Mouse (Mus musculus) kidney, embryonic 16.5 days (tissue): ENCODE results near the gene Dkk2. TPM values are rescaled to one million over a fixed set of nuclear protein-coding genes. Genes with fewer than 3 reads are reported as not detected.
"Not testable (repeated sequence)": the region's sequence is repeated elsewhere in the genome, so short reads cannot be mapped to it uniquely, and the experiment has no call there.

Experiments used
- ATAC-seq: fragments of 200-750 bp; cut with Nextera tagmentation; 2 replicates; pipeline ENCODE4 v1.8.0; 2017; ENCODE audit warnings: moderate TSS enrichment; ENCODE audit not compliant: low FRiP score, low TSS enrichment
- H3K27ac ChIP-seq: fragments of 300-500 bp; sonication (generic); 2 replicates; pipeline ENCODE4 v1.5.1; 2014; ENCODE audit warnings: low read length
- H3K27me3 ChIP-seq: fragments of 300-500 bp; sonication (generic); 2 replicates; pipeline ENCODE4 v1.6.1; 2014; ENCODE audit warnings: low read length, control low read depth, mixed read lengths; ENCODE audit not compliant: insufficient read depth
- H3K36me3 ChIP-seq: fragments of 300-500 bp; sonication (generic); 2 replicates; pipeline ENCODE4 v1.6.1; 2014; ENCODE audit warnings: low read length, control low read depth, mixed read lengths; ENCODE audit not compliant: insufficient read depth
- H3K4me1 ChIP-seq: fragments of 300-500 bp; sonication (generic); 2 replicates; pipeline ENCODE4 v1.6.1; 2014; ENCODE audit warnings: low read length, control low read depth, mixed read lengths; ENCODE audit not compliant: insufficient read depth
- H3K4me2 ChIP-seq: fragments of 300-500 bp; sonication (generic); replicated peaks from 2 replicates; pipeline ENCODE4 v1.6.1; 2014; ENCODE audit warnings: low read depth, low read length
- H3K4me3 ChIP-seq: fragments of 300-500 bp; sonication (generic); 2 replicates; pipeline ENCODE4 v1.5.1; 2014; ENCODE audit warnings: mild to moderate bottlenecking, low read length
- H3K9ac ChIP-seq: fragments of 300-500 bp; sonication (generic); replicated peaks from 2 replicates; pipeline ENCODE4 v1.6.1; 2014; ENCODE audit warnings: low read length
- H3K9me3 ChIP-seq: fragments of 300-500 bp; sonication (generic); 2 replicates; pipeline ENCODE4 v1.6.1; 2016; ENCODE audit warnings: low read length, control low read depth
- WGBS: fragments of 180-500 bp; shearing (Covaris S2); extraction: QIAGEN DNeasy Blood & Tissue Kit; methylation state at CpG from one replicate; pipeline ENCODE4 v1.1.7; 2014; 5-methylcytosine and 5-hydroxymethylcytosine counted together
- polyA plus RNA-seq: library from polyadenylated mRNA; unstranded; fragments of >200 nt; fragmentation: Nextera tagmentation; extraction: Ambion mirVana; gene quantifications from 2 replicates; pipeline ENCODE4 v1.2.1, GENCODE M21; 2015

Dkk2 gene
- 13.1 and 14.4 TPM in 2 replicates for polyA plus RNA-seq

- H3K27ac ChIP-seq: 0 out of 2 replicates have a peak within 1 kb of the TSS, but pooled peaks have one; percentile 1
- H3K27me3 ChIP-seq: peaks cover 21% of the 10 kb centered on the region
- H3K4me2 ChIP-seq: peak within 1 kb of the TSS; percentile 97
- WGBS: under 1% methylated on average over 33 of the region's 33 CpGs
- H3K4me1 ChIP-seq: peaks cover 23% of the 10 kb centered on the region
- H3K4me3 ChIP-seq: peak within 1 kb of the TSS; percentile 59
- peak; percentile 76 for ATAC-seq
- H3K9ac ChIP-seq: peak within 1 kb of the TSS; percentile 64
- H3K36me3 ChIP-seq: no peaks in the 10 kb centered on the region
- no peaks in the 10 kb centered on the region for H3K9me3 ChIP-seq
These were observed at the start of gene Dkk2 for GRCm38 (mm10) chr3:132085112-132085822. Dkk2 (plus strand) TSS chr3:132085292.

- no peak for ATAC-seq
- H3K9ac ChIP-seq: no peak overlapping the region
- peaks cover 6% of the 10 kb centered on the region; the same call in 1 of the 2 replicates for H3K4me1 ChIP-seq
- 82% methylated on average over 2 of the region's 2 CpGs for WGBS
- no peak overlapping the region for H3K4me3 ChIP-seq
- no peaks in the 10 kb centered on the region for H3K36me3 ChIP-seq
- no peaks in the 10 kb centered on the region for H3K27me3 ChIP-seq
- H3K27ac ChIP-seq: no peak overlapping the region
- H3K4me2 ChIP-seq: no peak overlapping the region
- no peaks in the 10 kb centered on the region for H3K9me3 ChIP-seq
These were observed 48.4 kb upstream of the Dkk2 start for GRCm38 (mm10) chr3:132036704-132037103.

GRCm38 (mm10) chr3:132037670-132038069 is 47.4 kb upstream of the Dkk2 start:
- no peak overlapping the region for H3K9ac ChIP-seq
- H3K27me3 ChIP-seq: no peaks in the 10 kb centered on the region
- no peak overlapping the region for H3K27ac ChIP-seq
- H3K9me3 ChIP-seq: no peaks in the 10 kb centered on the region
- H3K4me1 ChIP-seq: peaks cover 4% of the 10 kb centered on the region; the same call in 1 of the 2 replicates
- H3K4me2 ChIP-seq: no peak overlapping the region
- no peak for ATAC-seq
- 52% methylated on average over 10 of the region's 10 CpGs for WGBS
- H3K4me3 ChIP-seq: no peak overlapping the region
- H3K36me3 ChIP-seq: no peaks in the 10 kb centered on the region

DNA sequence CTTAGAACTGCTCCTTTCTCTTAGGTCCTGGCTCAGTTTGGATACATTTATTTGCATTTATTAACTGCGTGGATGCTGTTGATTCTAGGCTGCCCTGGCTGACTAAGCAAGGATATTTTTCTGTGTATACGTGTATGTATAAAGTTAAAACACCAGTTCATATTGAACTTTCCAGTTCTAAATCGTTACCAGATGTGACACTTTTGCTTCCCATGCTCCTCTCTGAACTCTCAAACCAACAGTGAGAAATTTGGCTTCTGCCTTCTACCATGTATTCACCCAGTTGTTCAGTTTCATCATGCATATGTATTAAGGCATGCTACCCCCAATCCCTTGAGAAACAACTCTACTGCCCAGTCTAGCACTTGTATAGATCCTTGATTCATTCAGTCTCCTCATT is 45.0 kb upstream of the Dkk2 start:
- H3K9ac ChIP-seq: no peak overlapping the region
- ATAC-seq: no peak
- H3K27ac ChIP-seq: no peak overlapping the region
- no peaks in the 10 kb centered on the region for H3K9me3 ChIP-seq
- H3K4me1 ChIP-seq: no peaks in the 10 kb centered on the region
- no peak overlapping the region for H3K4me3 ChIP-seq
- WGBS: 85% methylated on average over 3 of the region's 3 CpGs
- no peak overlapping the region for H3K4me2 ChIP-seq
- H3K27me3 ChIP-seq: no peaks in the 10 kb centered on the region
- no peaks in the 10 kb centered on the region for H3K36me3 ChIP-seq

- Histone ChIP-seq H3K4me1 (no peaks in the 10 kb centered on the region), H3K27me3 (no peaks in the 10 kb centered on the region), H3K9me3 (0 out of 2 replicates have a peak, but pooled peaks cover 4% of the 10 kb centered on the region), H3K4me3 (no peak overlapping the region), H3K36me3 (no peaks in the 10 kb centered on the region), H3K27ac (no peak overlapping the region), H3K4me2 (no peak overlapping the region), H3K9ac (no peak overlapping the region)
- WGBS: 81% methylated on average over 8 of the region's 8 CpGs
- ATAC-seq: no peak
These were observed 34.1 kb upstream of the Dkk2 start for GRCm38 (mm10) chr3:132050884-132051457.

GRCm38 (mm10) chr3:132062816-132063215 is 22.3 kb upstream of the Dkk2 start:
- not testable (repeated sequence) for ATAC-seq, H3K4me3 ChIP-seq, H3K4me2 ChIP-seq, H3K4me1 ChIP-seq, H3K27ac ChIP-seq, H3K36me3 ChIP-seq, H3K9ac ChIP-seq, H3K27me3 ChIP-seq, H3K9me3 ChIP-seq
- WGBS: 80% methylated on average over 1 of the region's 1 CpGs

DNA sequence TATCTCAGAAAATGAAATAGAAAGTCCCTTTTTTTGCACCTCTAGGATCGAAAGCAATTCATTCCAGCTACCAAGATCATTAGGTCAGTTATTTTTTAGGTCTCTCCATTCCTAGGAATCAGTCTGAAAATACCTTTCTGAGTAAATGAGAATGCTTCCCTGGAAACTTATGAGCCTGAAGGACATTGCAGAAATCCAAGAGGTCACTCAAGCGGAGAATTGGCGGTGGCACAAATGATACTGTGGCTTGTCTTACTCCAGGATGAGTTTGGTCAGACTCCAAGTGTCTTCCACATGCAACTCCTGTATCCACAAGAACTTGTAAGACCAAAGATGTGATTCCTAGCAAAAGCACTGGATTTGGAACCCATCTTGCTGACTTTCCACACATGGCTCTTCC is 21.7 kb upstream of the Dkk2 start:
- no peaks in the 10 kb centered on the region for H3K9me3 ChIP-seq
- H3K27ac ChIP-seq: no peak overlapping the region
- H3K4me3 ChIP-seq: no peak overlapping the region
- H3K4me2 ChIP-seq: no peak overlapping the region
- no peaks in the 10 kb centered on the region for H3K36me3 ChIP-seq
- no peak for ATAC-seq
- no peaks in the 10 kb centered on the region for H3K4me1 ChIP-seq
- WGBS: 84% methylated on average over 3 of the region's 3 CpGs
- H3K9ac ChIP-seq: no peak overlapping the region
- no peaks in the 10 kb centered on the region for H3K27me3 ChIP-seq

GRCm38 (mm10) chr3:132063966-132064365 is 21.1 kb upstream of the Dkk2 start:
- Histone ChIP-seq H3K27me3 (no peaks in the 10 kb centered on the region), H3K4me1 (no peaks in the 10 kb centered on the region), H3K9me3 (no peaks in the 10 kb centered on the region), H3K9ac (no peak overlapping the region), H3K27ac (no peak overlapping the region), H3K36me3 (no peaks in the 10 kb centered on the region), H3K4me3 (no peak overlapping the region), H3K4me2 (no peak overlapping the region)
- WGBS: 9% methylated on average over 4 of the region's 4 CpGs
- peak; percentile 57; the same call in 1 of the 2 replicates for ATAC-seq

DNA sequence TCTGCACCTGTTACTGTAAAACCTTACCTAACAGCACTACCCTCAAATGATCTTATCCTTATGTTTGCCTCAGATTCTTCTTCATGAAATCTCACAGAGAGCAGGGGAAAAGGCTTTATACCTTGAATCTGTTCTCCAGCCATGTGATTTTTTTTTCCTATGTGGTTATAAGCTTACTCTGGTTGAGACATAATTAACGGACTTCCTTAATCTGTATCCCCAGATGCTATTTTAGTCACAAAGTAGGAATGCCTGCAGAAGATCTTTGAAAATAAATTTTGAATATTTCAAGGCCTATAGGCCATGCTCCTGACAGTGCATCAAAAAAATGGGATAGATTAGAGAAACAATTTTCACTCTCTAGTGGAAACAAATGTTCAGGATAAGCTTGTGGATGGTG is 20.2 kb upstream of the Dkk2 start:
- Histone ChIP-seq H3K27ac (no peak overlapping the region), H3K9ac (no peak overlapping the region), H3K27me3 (no peaks in the 10 kb centered on the region), H3K4me3 (no peak overlapping the region), H3K4me1 (no peaks in the 10 kb centered on the region), H3K36me3 (no peaks in the 10 kb centered on the region), H3K4me2 (no peak overlapping the region), H3K9me3 (no peaks in the 10 kb centered on the region)
- 64% methylated on average over 1 of the region's 1 CpGs for WGBS
- no peak for ATAC-seq

DNA sequence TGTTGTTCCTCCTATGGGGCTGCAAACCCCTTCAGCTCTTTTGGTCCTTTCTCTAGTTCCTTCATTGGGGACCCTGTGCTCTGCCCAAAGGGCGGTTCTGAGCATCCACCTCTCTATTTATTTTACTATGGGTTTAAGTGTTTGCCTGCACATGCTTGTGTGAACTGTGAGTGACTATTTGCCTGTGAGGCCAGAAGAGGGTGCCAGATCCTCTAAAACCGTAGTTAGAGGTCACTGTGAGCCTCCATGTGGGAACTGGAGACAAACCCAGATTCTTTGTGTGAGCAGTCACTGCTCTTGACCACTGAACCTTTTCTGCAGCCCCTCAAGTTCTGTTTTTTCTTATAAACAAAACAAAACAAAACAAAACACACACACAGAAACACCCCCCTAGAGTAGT is 14.1 kb upstream of the Dkk2 start:
- no peak overlapping the region for H3K9ac ChIP-seq
- H3K9me3 ChIP-seq: no peaks in the 10 kb centered on the region
- no peaks in the 10 kb centered on the region for H3K4me1 ChIP-seq
- H3K27ac ChIP-seq: no peak overlapping the region
- no peak overlapping the region for H3K4me3 ChIP-seq
- H3K4me2 ChIP-seq: no peak overlapping the region
- no peak for ATAC-seq
- 51% methylated on average over 2 of the region's 2 CpGs for WGBS
- no peaks in the 10 kb centered on the region for H3K27me3 ChIP-seq
- no peaks in the 10 kb centered on the region for H3K36me3 ChIP-seq
